Mouse (Mus musculus): Measurements from ENCODE around the gene Rnf40. TPM values are rescaled to one million over a fixed set of nuclear protein-coding genes. Genes with fewer than 3 reads are reported as not detected.
"Not testable (repeated sequence)": the region's sequence is repeated elsewhere in the genome, so short reads cannot be mapped to it uniquely, and the experiment has no call there.

Gene Rnf40
- polyA plus RNA-seq, 1 experiment from 2014 or later, result 67.7 TPM

DNA sequence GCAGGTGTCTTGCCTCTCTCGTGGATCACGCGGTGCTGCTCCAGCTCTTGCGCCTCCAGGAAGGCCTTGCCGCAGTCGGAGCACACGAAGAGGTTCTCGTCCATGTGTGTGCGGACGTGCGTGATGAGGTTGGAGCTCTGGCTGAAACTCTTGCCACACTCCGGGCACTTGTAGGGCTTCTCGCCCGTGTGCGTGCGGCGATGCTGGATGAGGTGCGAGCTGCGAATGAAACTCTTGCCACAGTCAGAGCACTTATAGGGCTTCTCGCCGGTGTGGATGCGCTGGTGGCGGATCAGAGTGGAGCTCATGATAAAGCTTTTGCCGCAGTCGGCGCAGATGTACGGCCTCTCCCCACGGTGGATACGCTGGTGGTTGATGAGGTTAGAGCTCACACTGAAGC, 22.4 kb downstream of the Rnf40 start:
- no peaks in the 10 kb centered on the region for H3K9me3 ChIP-seq
- no peak overlapping the region for H3K4me3 ChIP-seq (replicated peaks)
- no peak overlapping the region for H3K9ac ChIP-seq
- ATAC-seq (ENCODE audit: low FRiP score), result no peak
- H3K4me1 ChIP-seq, result peaks cover 16% of the 10 kb centered on the region
- H3K27ac ChIP-seq, result no peak overlapping the region
- H3K4me2 ChIP-seq, result no peak overlapping the region
- H3K27me3 ChIP-seq, result no peaks in the 10 kb centered on the region
- peaks cover 70% of the 10 kb centered on the region for H3K36me3 ChIP-seq (replicated peaks)
- 98% methylated on average over 29 of the region's 29 CpGs for WGBS

DNA sequence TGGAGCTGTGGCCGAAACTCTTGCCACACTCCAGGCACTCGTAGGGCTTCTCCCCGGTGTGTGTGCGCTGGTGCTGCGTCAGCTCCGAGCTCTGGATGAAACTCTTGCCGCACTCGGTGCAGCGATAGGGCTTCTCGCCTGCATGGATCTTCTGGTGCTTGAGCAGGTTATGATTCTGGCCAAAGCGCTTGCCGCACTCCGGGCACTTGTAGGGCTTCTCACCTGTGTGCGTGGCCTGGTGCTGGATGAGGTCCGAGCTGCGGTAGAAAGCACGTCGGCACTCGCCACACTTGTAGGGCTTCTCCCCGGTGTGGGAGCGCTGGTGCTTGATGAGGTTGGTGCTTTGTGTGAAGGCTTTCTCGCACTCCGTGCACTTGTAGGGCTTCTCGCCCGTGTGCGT, 23.0 kb downstream of the Rnf40 start:
- no peak for ATAC-seq (ENCODE audit: low FRiP score)
- H3K4me1 ChIP-seq, result peaks cover 21% of the 10 kb centered on the region
- no peak overlapping the region for H3K4me2 ChIP-seq
- peaks cover 65% of the 10 kb centered on the region for H3K36me3 ChIP-seq (replicated peaks)
- H3K27me3 ChIP-seq, result no peaks in the 10 kb centered on the region
- H3K9me3 ChIP-seq, result no peaks in the 10 kb centered on the region
- H3K27ac ChIP-seq, result no peak overlapping the region
- no peak overlapping the region for H3K4me3 ChIP-seq (replicated peaks)
- WGBS, result 97% methylated on average over 26 of the region's 26 CpGs
- H3K9ac ChIP-seq, result no peak overlapping the region

DNA sequence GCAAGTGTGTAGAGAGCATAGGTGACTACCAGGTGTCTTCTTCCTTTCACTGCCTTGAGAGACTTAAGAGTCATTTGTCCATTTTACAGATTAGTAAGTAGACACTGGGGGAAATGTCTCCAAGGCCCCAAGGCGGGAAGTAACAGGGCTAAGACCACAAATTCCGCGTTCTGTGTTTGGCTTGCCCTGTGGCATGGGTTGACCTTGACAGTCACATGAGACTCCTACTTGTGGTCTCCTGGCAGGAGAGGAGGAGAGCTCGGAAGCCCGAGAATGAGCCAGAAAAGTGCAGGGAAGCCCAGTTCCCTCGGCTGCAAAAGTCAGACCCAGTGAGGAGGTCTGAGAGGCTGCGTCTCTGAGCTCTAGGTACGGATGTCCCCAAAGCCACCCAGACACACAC, 24.9 kb downstream of the Rnf40 start:
- Histone ChIP-seq H3K9me3 (no peaks in the 10 kb centered on the region), H3K27ac (no peak overlapping the region), H3K36me3 (replicated peaks) (peaks cover 46% of the 10 kb centered on the region), H3K4me3 (replicated peaks) (peak overlapping the region; percentile 100), H3K4me1 (peaks cover 30% of the 10 kb centered on the region), H3K27me3 (no peaks in the 10 kb centered on the region), H3K4me2 (peak overlapping the region; percentile 90), H3K9ac (peak overlapping the region; percentile 98; the same call in 1 of the 2 replicates)
- WGBS, result 90% methylated on average over 8 of the region's 8 CpGs
- no peak for ATAC-seq (ENCODE audit: low FRiP score)

DNA sequence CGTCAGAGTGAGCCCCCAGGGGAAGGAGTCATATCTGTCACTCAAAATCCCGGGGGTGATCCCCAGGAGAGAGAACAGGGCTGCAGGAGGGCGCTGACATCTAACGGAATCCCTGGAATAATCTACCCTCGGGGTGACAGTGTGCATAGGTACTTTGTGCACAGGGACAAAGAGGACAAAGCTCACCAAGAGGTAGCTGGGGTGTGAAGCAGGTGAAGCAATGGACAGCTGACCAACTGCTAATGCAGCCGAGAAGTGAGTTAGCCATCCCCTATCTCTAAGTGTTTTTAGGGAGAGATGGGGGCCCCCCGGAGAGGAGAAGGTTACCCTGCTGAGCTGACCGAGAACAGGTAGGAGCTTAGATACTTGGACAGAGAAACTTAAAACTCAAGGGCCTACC, 25.5 kb downstream of the Rnf40 start:
- WGBS, result 22% methylated on average over 8 of the region's 8 CpGs
- peaks cover 30% of the 10 kb centered on the region for H3K4me1 ChIP-seq
- ATAC-seq (ENCODE audit: low FRiP score), result no peak
- H3K9me3 ChIP-seq, result no peaks in the 10 kb centered on the region
- H3K9ac ChIP-seq, result peak overlapping the region; percentile 98
- H3K27me3 ChIP-seq, result no peaks in the 10 kb centered on the region
- H3K4me2 ChIP-seq, result peak overlapping the region; percentile 90
- H3K4me3 ChIP-seq (replicated peaks), result peak overlapping the region; percentile 100
- H3K27ac ChIP-seq, result peak overlapping the region; percentile 87; the same call in 1 of the 2 replicates
- H3K36me3 ChIP-seq (replicated peaks), result peaks cover 40% of the 10 kb centered on the region

DNA sequence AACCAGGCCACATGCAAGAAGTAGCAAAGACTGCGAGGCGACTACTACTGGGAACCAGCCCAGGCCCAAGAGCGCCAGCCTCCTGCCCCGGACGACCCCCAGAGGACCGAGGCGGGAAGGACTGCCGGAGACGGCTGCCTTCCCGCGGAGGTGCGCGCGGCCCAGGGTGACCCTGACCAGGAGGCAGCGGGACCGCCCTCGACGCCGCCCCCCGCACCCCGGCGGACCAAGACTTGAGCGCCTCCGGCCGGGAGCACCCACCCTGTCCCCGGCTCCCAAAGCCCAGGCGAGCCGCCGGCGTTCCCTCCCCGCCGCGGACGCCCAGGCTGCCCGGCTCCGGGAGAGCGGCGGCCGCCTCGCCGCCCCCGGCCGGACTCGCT, 25.9 kb downstream of the Rnf40 start:
- H3K4me2 ChIP-seq, result peak overlapping the region; percentile 90
- H3K27ac ChIP-seq, result peak overlapping the region; percentile 87
- peak; percentile 52 for ATAC-seq (ENCODE audit: low FRiP score)
- peak overlapping the region; percentile 98 for H3K9ac ChIP-seq
- H3K9me3 ChIP-seq, result no peaks in the 10 kb centered on the region
- peaks cover 30% of the 10 kb centered on the region for H3K4me1 ChIP-seq
- H3K36me3 ChIP-seq (replicated peaks), result peaks cover 36% of the 10 kb centered on the region
- WGBS, result 1% methylated on average over 32 of the region's 44 CpGs
- no peaks in the 10 kb centered on the region for H3K27me3 ChIP-seq
- H3K4me3 ChIP-seq (replicated peaks), result peak overlapping the region; percentile 100

DNA sequence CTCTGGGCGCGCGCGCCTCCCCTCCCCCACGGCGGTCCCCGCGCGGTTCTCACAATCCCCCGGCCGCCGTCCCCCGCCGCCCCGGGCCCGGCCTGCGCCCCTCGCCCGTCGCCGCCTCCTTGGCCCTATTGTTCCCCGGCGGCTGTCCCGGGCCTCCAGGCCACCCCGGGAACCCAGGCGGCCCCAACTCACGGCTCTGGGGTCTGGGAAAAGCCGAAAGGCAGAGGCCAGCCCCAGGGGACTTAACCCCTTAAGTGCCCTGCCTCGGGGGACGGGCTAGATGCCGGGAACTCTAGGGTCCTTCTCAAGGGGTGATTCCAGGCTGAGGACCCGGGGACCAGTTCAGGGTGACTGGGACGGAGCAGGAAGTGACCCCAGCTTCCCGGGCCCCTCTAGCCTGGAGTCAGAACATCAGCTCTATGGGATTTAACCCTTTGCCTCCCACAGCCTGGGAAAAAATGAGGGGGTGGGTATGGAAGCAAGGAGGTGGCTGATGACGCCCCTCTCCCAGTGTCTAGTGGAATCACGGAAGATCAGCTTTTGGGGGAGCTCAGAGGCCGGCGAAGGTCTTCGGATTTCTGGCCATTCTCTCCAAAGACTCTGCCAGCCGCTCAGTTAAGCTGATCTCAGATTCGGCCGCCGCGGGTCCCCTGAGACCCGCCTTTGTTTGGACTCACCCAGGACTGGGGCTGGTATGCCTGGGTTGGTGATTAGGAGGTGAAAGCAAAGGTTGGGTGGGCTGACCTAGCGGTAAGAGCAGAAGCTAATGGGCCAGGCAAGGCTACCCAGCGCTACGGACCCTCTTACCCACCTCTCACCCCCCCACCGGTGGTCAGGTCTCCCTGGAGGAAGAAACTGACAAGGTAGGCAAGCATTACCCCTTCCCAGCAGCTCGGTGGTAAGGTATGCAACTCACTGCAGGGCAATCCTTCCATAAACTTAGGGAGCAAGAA, 26.6 kb downstream of the Rnf40 start, which contains the start of gene Zfp629:
TSS of gene Zfp629 (minus strand) at position 907 of the 953 bp plus-strand sequence.
- H3K4me3 ChIP-seq (replicated peaks), result peak within 1 kb of the TSS; percentile 100
- peak within 1 kb of the TSS; percentile 98 for H3K9ac ChIP-seq
- H3K4me2 ChIP-seq, result peak within 1 kb of the TSS; percentile 90
- H3K27ac ChIP-seq, result peak within 1 kb of the TSS; percentile 87
- no peaks in the 10 kb centered on the region for H3K9me3 ChIP-seq
- peaks cover 30% of the 10 kb centered on the region for H3K4me1 ChIP-seq
- peak; percentile 89 for ATAC-seq (ENCODE audit: low FRiP score)
- 1% methylated on average over 49 of the region's 50 CpGs for WGBS
- H3K27me3 ChIP-seq, result no peaks in the 10 kb centered on the region
- H3K36me3 ChIP-seq (replicated peaks), result peaks cover 29% of the 10 kb centered on the region

DNA sequence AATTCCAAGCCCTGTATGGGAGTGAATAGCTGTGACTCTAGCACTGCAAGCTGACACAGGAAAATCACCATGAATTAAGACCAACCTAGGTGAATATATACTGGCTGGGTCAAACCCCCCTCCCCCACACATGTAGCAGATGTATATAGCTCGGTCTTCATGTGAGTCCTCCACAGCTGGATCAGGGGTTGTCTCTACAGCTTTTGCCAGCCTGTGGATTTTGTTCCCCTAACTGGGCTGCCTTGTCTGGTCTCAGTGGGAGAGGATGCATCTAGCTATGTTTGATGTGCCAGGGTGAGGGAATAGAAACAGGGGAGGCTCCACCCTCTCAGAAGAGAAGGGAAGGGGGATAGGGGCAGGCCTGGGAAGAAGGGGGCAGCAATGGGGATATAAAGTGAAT, 27.8 kb downstream of the Rnf40 start:
- ATAC-seq (ENCODE audit: low FRiP score), result no peak
- WGBS, result 71% methylated on average over 1 of the region's 1 CpGs
- H3K27me3 ChIP-seq, result no peaks in the 10 kb centered on the region
- 0 out of 2 replicates have a peak overlapping the region, but pooled peaks have one; percentile 42 for H3K27ac ChIP-seq
- H3K9ac ChIP-seq, result no peak overlapping the region
- no peaks in the 10 kb centered on the region for H3K9me3 ChIP-seq
- H3K4me1 ChIP-seq, result peaks cover 30% of the 10 kb centered on the region
- peak overlapping the region; percentile 90 for H3K4me2 ChIP-seq
- H3K4me3 ChIP-seq (replicated peaks), result peak overlapping the region; percentile 100; the same call in 1 of the 2 replicates
- peaks cover 17% of the 10 kb centered on the region for H3K36me3 ChIP-seq (replicated peaks)

- Histone ChIP-seq H3K4me3 (replicated peaks) (no peak overlapping the region), H3K27me3 (no peaks in the 10 kb centered on the region), H3K4me2 (no peak overlapping the region), H3K36me3 (replicated peaks) (peaks cover 12% of the 10 kb centered on the region), H3K9me3 (no peaks in the 10 kb centered on the region), H3K9ac (no peak overlapping the region), H3K27ac (no peak overlapping the region), H3K4me1 (peaks cover 30% of the 10 kb centered on the region)
- 85% methylated on average over 1 of the region's 1 CpGs for WGBS
- ATAC-seq (ENCODE audit: low FRiP score), result no peak
Observed at GRCm38 (mm10) chr7:127616881-127617280, 28.3 kb downstream of the Rnf40 start.

GRCm38 (mm10) chr7:127617962-127618361, 29.4 kb downstream of the Rnf40 start:
- peaks cover 30% of the 10 kb centered on the region for H3K4me1 ChIP-seq
- 0 out of 2 replicates have a peak overlapping the region, but pooled peaks have one; percentile 12 for H3K9ac ChIP-seq
- H3K4me3 ChIP-seq (replicated peaks), result no peak overlapping the region
- peak overlapping the region; percentile 66 for H3K27ac ChIP-seq
- H3K27me3 ChIP-seq, result no peaks in the 10 kb centered on the region
- H3K36me3 ChIP-seq (replicated peaks), result 0 out of 2 replicates have a peak, but pooled peaks cover 2% of the 10 kb centered on the region
- 12% methylated on average over 2 of the region's 2 CpGs for WGBS
- H3K4me2 ChIP-seq, result no peak overlapping the region; the same call in 1 of the 2 replicates
- no peaks in the 10 kb centered on the region for H3K9me3 ChIP-seq
- no peak for ATAC-seq (ENCODE audit: low FRiP score)

- not testable (repeated sequence) for H3K36me3 ChIP-seq (replicated peaks); H3K27me3 ChIP-seq; H3K9me3 ChIP-seq; H3K4me2 ChIP-seq; H3K4me3 ChIP-seq (replicated peaks); H3K9ac ChIP-seq; H3K27ac ChIP-seq; ATAC-seq (ENCODE audit: low FRiP score)
- H3K4me1 ChIP-seq, result peaks cover 27% of the 10 kb centered on the region
- 88% methylated on average over 7 of the region's 8 CpGs for WGBS
Observed at GRCm38 (mm10) chr7:127618402-127618801, 29.8 kb downstream of the Rnf40 start.

GRCm38 (mm10) chr7:127626039-127626438, 37.5 kb downstream of the Rnf40 start:
- WGBS, result 96% methylated on average over 7 of the region's 7 CpGs
- Histone ChIP-seq H3K36me3 (replicated peaks) (no peaks in the 10 kb centered on the region), H3K27ac (no peak overlapping the region)

DNA sequence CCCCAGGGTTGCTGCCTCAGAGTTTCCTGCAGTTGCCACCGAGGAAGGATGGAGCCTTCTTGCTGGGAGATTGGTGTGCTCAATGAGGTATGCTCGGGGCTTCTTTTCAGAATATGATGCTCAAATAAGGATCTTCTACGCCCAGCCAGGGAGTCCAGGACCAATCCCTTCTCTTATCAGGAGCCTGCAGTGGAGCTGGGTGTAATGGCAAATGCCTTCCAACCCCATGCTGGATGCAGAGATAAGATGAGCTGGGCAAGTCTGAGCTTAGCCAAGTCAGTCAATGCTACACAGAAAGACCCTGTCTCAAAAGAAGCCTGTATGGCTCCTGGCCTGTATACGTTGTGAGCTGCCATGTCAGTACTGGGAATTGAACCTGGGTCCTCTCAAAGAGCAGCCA, 37.9 kb downstream of the Rnf40 start:
- H3K9me3 ChIP-seq, result no peaks in the 10 kb centered on the region
- no peak overlapping the region for H3K4me2 ChIP-seq
- H3K4me3 ChIP-seq (replicated peaks), result no peak overlapping the region
- no peaks in the 10 kb centered on the region for H3K27me3 ChIP-seq
- no peak for ATAC-seq (ENCODE audit: low FRiP score)
- 89% methylated on average over 4 of the region's 4 CpGs for WGBS
- no peaks in the 10 kb centered on the region for H3K36me3 ChIP-seq (replicated peaks)
- no peak overlapping the region for H3K9ac ChIP-seq
- H3K27ac ChIP-seq, result no peak overlapping the region
- no peaks in the 10 kb centered on the region for H3K4me1 ChIP-seq

More at GRCm38 (mm10) chr7:127626039-127626438, 37.5 kb downstream of the Rnf40 start:
- no peak overlapping the region for H3K4me3 ChIP-seq (replicated peaks)
- ATAC-seq (ENCODE audit: low FRiP score), result no peak
- H3K27me3 ChIP-seq, result no peaks in the 10 kb centered on the region
- H3K9me3 ChIP-seq, result no peaks in the 10 kb centered on the region
- no peak overlapping the region for H3K9ac ChIP-seq
- H3K4me2 ChIP-seq, result no peak overlapping the region
- no peaks in the 10 kb centered on the region for H3K4me1 ChIP-seq

Measured in forebrain, embryonic 12.5 days (tissue).